Mouse (Mus musculus): ENCODE measurements around the gene Spint2. TPM values are rescaled to one million over a fixed set of nuclear protein-coding genes. Genes with fewer than 3 reads are reported as not detected.

Gene Spint2
- polyA plus RNA-seq, 1 experiment from 2014 or later: 116 TPM

DNA sequence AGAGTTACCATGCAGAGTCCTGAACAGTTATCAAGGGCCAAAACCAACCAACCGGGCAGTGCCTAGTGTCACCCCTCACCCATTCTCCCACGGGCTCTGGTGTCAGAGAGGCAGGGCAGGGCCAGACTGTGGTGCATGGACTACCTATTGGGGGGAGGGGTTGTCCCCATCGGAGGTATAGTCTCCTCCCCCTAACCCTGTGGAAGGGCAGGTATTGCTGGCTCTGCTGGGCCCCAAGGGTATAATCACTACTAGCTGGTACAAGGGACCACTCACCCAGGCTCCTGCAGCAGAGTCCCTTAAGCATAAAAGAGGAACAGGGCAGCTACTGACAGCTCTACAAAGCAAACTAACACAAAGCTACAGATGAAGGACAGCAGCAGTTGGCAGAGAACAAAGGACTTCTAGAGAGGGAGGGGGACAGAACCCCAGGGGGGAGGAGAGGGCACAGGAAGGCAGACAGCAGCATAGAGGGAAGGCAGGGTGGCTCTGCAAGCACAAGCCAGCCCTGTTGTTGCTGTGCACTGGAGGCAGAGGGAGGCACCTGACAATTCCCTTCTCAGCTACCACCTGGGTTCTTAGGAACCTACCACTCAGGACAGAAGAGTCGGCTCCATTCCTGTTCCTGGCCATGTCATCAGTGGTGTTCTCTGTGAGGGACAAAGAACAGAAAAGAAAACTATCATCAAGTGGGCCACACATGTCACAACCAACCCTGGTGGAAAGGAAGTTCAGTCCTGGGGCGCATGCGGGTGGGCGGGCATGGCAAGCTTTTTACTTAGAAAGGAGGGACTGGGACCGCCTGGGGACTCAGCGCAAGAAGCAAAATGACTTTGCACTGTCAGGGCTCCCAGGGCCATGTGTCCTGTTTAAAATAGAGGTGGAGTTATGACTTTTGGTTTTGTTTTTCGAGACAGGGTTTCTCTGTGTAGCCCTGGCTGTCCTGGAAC is 21.7 kb downstream of the Spint2 start:
- H3K4me3 ChIP-seq (ENCODE audit: low read depth, low read length): no peak overlapping the region
- no peak overlapping the region for H3K27ac ChIP-seq (replicated peaks; ENCODE audit: low read depth, low read length)
- H3K4me2 ChIP-seq (ENCODE audit: low read depth, low read length): no peak overlapping the region
- no peaks in the 10 kb centered on the region for H3K9me3 ChIP-seq (ENCODE audit: control insufficient read depth, low read length)
- 71% methylated on average over 10 of the region's 10 CpGs for WGBS
- H3K4me1 ChIP-seq (ENCODE audit: control insufficient read depth, insufficient read depth, low read length): peaks cover 4% of the 10 kb centered on the region; the same call in 1 of the 2 replicates
- H3K9ac ChIP-seq (ENCODE audit: low read depth, low read length): no peak overlapping the region
- 0 out of 2 replicates have a peak, but pooled peaks cover 4% of the 10 kb centered on the region for H3K36me3 ChIP-seq (ENCODE audit: control insufficient read depth, insufficient read depth, low read length)
- DNase-seq (ENCODE audit: low spot score) (peak; percentile 39), ATAC-seq (ENCODE audit: low read depth) (peak; percentile 38; the same call in 1 of the 2 replicates)
- H3K27me3 ChIP-seq (replicated peaks; ENCODE audit: control insufficient read depth, insufficient read depth, low read length): no peaks in the 10 kb centered on the region

DNA sequence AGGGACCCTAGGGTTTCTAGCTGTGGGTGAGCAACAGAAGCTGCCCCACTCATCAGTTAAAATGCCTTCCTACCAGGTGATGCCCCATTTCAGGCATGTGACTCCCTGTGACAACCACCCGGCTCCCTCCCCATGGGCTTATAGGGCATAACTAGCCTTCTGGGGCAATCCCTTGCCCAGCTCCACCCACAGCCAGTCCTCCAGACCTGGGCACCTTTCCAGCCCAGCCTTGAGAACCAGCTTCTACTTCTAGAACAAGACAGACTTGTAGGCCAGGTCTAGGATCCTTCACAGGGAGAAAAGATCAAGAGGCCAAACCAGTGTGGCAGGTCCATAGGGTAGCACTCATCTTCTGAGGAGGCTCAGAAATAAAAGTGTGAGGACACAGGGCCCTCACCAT is 24.3 kb downstream of the Spint2 start:
- no peaks in the 10 kb centered on the region for H3K27me3 ChIP-seq (replicated peaks; ENCODE audit: control insufficient read depth, insufficient read depth, low read length)
- WGBS: 100% methylated on average over 1 of the region's 1 CpGs
- no peak overlapping the region for H3K9ac ChIP-seq (ENCODE audit: low read depth, low read length)
- peaks cover 4% of the 10 kb centered on the region; the same call in 1 of the 2 replicates for H3K4me1 ChIP-seq (ENCODE audit: control insufficient read depth, insufficient read depth, low read length)
- no peaks in the 10 kb centered on the region for H3K9me3 ChIP-seq (ENCODE audit: control insufficient read depth, low read length)
- no peak for DNase-seq (ENCODE audit: low spot score)
- no peak overlapping the region for H3K4me2 ChIP-seq (ENCODE audit: low read depth, low read length)
- 0 out of 2 replicates have a peak, but pooled peaks cover 4% of the 10 kb centered on the region for H3K36me3 ChIP-seq (ENCODE audit: control insufficient read depth, insufficient read depth, low read length)
- no peak overlapping the region for H3K4me3 ChIP-seq (ENCODE audit: low read depth, low read length)
- no peak for ATAC-seq (ENCODE audit: low read depth)
- H3K27ac ChIP-seq (replicated peaks; ENCODE audit: low read depth, low read length): no peak overlapping the region

DNA sequence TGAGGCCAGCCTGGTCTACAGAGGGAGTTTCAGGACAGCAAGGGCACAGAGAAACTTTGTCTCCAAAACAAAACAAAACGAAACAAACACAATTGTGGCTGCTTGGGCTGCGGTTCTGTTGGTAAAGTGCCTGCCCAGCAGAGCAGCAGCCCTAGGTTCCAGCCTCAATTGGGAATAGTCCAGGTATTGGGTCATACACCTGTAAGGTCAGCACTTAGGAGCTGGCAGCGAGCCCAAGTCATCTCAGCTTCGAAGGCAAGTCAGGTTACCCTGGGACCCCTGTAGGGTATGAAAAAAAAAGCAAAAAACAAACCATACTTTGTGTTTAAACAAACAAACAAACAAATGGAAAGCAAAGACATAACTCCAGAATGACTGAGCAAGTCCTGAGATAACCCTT is 25.8 kb downstream of the Spint2 start:
- Histone ChIP-seq H3K36me3 (ENCODE audit: control insufficient read depth, insufficient read depth, low read length) (0 out of 2 replicates have a peak, but pooled peaks cover 4% of the 10 kb centered on the region), H3K9ac (ENCODE audit: low read depth, low read length) (no peak overlapping the region; the same call in 1 of the 2 replicates), H3K9me3 (ENCODE audit: control insufficient read depth, low read length) (no peaks in the 10 kb centered on the region), H3K27ac (replicated peaks; ENCODE audit: low read depth, low read length) (no peak overlapping the region), H3K4me1 (ENCODE audit: control insufficient read depth, insufficient read depth, low read length) (peaks cover 4% of the 10 kb centered on the region; the same call in 1 of the 2 replicates), H3K27me3 (replicated peaks; ENCODE audit: control insufficient read depth, insufficient read depth, low read length) (no peaks in the 10 kb centered on the region), H3K4me2 (ENCODE audit: low read depth, low read length) (no peak overlapping the region), H3K4me3 (ENCODE audit: low read depth, low read length) (no peak overlapping the region)
- no peak for ATAC-seq (ENCODE audit: low read depth)
- DNase-seq (ENCODE audit: low spot score): no peak
- WGBS: 76% methylated on average over 4 of the region's 4 CpGs

DNA sequence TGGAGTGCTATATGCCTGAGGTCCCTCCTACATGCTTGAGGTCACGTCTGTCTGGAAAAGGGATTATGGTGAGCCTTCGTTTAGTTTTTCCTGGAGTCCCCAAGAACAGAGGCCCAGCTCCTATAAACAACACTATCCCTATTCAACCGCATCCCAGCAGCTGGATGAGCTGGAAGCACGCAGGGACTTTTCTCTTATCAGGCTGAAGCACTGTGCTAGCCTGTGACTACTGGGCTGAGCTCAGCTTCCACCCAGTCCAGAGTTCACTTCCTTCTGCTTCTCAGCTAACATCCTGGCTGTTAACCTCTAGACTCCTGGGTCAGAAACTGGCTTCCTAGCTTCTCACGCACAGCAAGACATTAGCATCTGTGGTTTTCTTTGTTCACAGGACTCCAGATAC is 27.9 kb downstream of the Spint2 start:
- Histone ChIP-seq H3K4me3 (ENCODE audit: low read depth, low read length) (no peak overlapping the region), H3K9ac (ENCODE audit: low read depth, low read length) (0 out of 2 replicates have a peak overlapping the region, but pooled peaks have one; percentile 4), H3K36me3 (ENCODE audit: control insufficient read depth, insufficient read depth, low read length) (0 out of 2 replicates have a peak, but pooled peaks cover 4% of the 10 kb centered on the region), H3K9me3 (ENCODE audit: control insufficient read depth, low read length) (no peaks in the 10 kb centered on the region), H3K4me2 (ENCODE audit: low read depth, low read length) (no peak overlapping the region), H3K27me3 (replicated peaks; ENCODE audit: control insufficient read depth, insufficient read depth, low read length) (no peaks in the 10 kb centered on the region), H3K27ac (replicated peaks; ENCODE audit: low read depth, low read length) (no peak overlapping the region), H3K4me1 (ENCODE audit: control insufficient read depth, insufficient read depth, low read length) (no peaks in the 10 kb centered on the region)
- WGBS: 45% methylated on average over 5 of the region's 5 CpGs
- ATAC-seq (ENCODE audit: low read depth): no peak
- no peak for DNase-seq (ENCODE audit: low spot score)

DNA sequence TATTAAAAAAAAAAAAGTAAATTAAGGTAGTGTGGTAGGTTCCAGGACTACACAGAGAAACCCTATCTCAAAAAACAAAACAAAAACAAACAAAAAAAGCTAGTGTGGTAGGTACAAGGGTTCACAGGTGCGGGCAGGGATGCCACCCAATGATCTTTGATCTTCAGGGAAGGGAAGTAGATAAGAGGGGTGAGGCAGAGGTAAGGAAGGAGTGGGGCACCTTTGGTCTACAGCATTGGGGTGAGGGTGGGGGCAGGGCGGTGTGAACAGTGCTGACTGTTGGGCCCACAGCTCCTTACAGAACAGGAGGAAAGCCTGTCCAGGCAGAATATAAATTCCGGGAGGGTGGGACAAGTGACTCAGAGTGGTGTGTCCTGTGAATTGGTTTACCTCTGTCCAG is 30.5 kb downstream of the Spint2 start:
- no peaks in the 10 kb centered on the region for H3K4me1 ChIP-seq (ENCODE audit: control insufficient read depth, insufficient read depth, low read length)
- no peak overlapping the region for H3K27ac ChIP-seq (replicated peaks; ENCODE audit: low read depth, low read length)
- WGBS: 91% methylated on average over 2 of the region's 3 CpGs
- H3K9ac ChIP-seq (ENCODE audit: low read depth, low read length): no peak overlapping the region
- ATAC-seq (ENCODE audit: low read depth) (no peak), DNase-seq (ENCODE audit: low spot score) (no peak)
- H3K4me3 ChIP-seq (ENCODE audit: low read depth, low read length): no peak overlapping the region
- peaks cover 6% of the 10 kb centered on the region; the same call in 1 of the 2 replicates for H3K27me3 ChIP-seq (replicated peaks; ENCODE audit: control insufficient read depth, insufficient read depth, low read length)
- H3K9me3 ChIP-seq (ENCODE audit: control insufficient read depth, low read length): no peaks in the 10 kb centered on the region
- H3K4me2 ChIP-seq (ENCODE audit: low read depth, low read length): no peak overlapping the region
- H3K36me3 ChIP-seq (ENCODE audit: control insufficient read depth, insufficient read depth, low read length): peaks cover 10% of the 10 kb centered on the region; the same call in 1 of the 2 replicates

DNA sequence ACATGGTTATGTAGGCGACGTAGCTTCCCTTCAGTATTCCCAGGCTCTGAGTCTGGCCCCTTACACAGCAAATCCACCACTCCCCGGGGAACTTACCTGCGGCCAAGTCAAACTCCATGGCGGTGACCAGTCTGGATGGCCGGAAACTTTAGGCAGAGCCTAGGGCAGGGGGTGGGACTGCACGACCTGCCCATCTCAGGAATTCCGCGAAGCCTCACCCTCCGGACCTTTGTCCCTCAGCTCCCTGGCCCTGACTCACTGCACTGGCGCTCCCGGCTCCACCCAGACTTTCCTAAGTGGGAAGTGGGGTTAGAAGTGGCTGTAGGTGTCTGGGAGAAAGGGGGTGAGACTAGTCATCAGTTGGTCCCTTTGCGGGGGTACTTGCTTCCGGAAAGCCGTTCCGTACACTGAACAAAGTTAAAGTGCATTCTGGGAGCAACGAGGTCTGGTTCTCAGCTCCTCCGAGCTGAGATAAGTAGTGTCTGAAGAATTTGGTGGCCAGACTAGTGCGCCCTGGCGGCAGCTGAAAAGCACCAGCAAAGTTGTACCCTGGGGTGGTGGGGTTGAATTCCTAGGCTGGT is 33.4 kb downstream of the Spint2 start, which contains the start of gene 2200002D01Rik:
Gene 2200002D01Rik, minus strand, starts transcription at position 206 of the 581 bp plus-strand sequence.
- Histone ChIP-seq H3K4me3 (ENCODE audit: low read depth, low read length) (peak within 1 kb of the TSS; percentile 21), H3K9ac (ENCODE audit: low read depth, low read length) (peak within 1 kb of the TSS; percentile 14; the same call in 1 of the 2 replicates), H3K4me2 (ENCODE audit: low read depth, low read length) (peak within 1 kb of the TSS; percentile 50), H3K27ac (replicated peaks; ENCODE audit: low read depth, low read length) (no peak within 1 kb of the TSS), H3K9me3 (ENCODE audit: control insufficient read depth, low read length) (no peaks in the 10 kb centered on the region), H3K36me3 (ENCODE audit: control insufficient read depth, insufficient read depth, low read length) (peaks cover 30% of the 10 kb centered on the region), H3K4me1 (ENCODE audit: control insufficient read depth, insufficient read depth, low read length) (no peaks in the 10 kb centered on the region), H3K27me3 (replicated peaks; ENCODE audit: control insufficient read depth, insufficient read depth, low read length) (peaks cover 6% of the 10 kb centered on the region; the same call in 1 of the 2 replicates)
- no peak for DNase-seq (ENCODE audit: low spot score)
- 19% methylated on average over 20 of the region's 20 CpGs for WGBS
- ATAC-seq (ENCODE audit: low read depth): no peak

DNA sequence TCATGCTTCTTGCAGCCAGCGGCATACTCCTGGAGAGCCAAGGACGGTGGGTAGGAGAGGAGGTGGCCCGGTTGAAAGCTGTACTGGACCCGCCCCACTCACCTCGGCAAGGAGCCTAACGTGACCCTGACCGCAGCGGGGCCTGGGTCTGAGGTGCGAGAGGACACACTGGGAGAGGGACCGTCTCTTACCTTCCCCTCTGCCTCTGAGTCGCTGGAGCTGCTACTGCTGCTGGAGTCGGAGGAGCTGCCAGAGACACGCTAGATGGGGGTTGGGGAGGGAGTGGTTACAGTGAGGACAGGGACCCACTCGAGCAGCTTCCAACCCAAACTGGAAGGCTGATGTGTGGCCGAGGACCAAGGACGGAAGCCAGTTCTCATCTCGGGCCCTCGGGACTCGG is 34.0 kb downstream of the Spint2 start:
- Histone ChIP-seq H3K4me3 (ENCODE audit: low read depth, low read length) (peak overlapping the region; percentile 21), H3K4me1 (ENCODE audit: control insufficient read depth, insufficient read depth, low read length) (no peaks in the 10 kb centered on the region), H3K9ac (ENCODE audit: low read depth, low read length) (peak overlapping the region; percentile 14; the same call in 1 of the 2 replicates), H3K27me3 (replicated peaks; ENCODE audit: control insufficient read depth, insufficient read depth, low read length) (peaks cover 6% of the 10 kb centered on the region; the same call in 1 of the 2 replicates), H3K9me3 (ENCODE audit: control insufficient read depth, low read length) (no peaks in the 10 kb centered on the region), H3K27ac (replicated peaks; ENCODE audit: low read depth, low read length) (no peak overlapping the region), H3K36me3 (ENCODE audit: control insufficient read depth, insufficient read depth, low read length) (peaks cover 30% of the 10 kb centered on the region), H3K4me2 (ENCODE audit: low read depth, low read length) (peak overlapping the region; percentile 50)
- 14% methylated on average over 18 of the region's 19 CpGs for WGBS
- ATAC-seq (ENCODE audit: low read depth): no peak
- DNase-seq (ENCODE audit: low spot score): no peak

DNA sequence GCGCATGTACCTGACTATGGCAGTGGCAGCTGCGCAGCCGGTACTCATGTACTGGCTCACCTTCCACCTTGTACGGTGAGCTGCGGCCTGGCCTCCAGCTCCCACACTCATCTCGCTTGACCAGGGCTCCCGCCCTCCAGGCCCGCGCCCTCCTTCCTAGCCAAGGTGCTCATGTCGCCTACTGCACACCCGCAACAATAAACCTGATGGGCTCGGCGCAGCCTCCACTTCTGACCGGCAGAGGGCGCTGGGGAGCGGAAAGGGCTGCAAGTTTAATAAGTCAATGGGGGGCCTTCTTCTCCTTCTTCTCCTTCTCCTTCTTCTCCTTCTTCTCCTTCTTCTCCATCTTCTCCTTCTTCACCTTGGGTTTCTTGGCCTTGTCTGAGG is 34.4 kb downstream of the Spint2 start:
- H3K4me3 ChIP-seq (ENCODE audit: low read depth, low read length): peak overlapping the region; percentile 21; the same call in 1 of the 2 replicates
- no peaks in the 10 kb centered on the region for H3K4me1 ChIP-seq (ENCODE audit: control insufficient read depth, insufficient read depth, low read length)
- peaks cover 30% of the 10 kb centered on the region for H3K36me3 ChIP-seq (ENCODE audit: control insufficient read depth, insufficient read depth, low read length)
- H3K9me3 ChIP-seq (ENCODE audit: control insufficient read depth, low read length): no peaks in the 10 kb centered on the region
- 22% methylated on average over 14 of the region's 16 CpGs for WGBS
- no peak overlapping the region for H3K9ac ChIP-seq (ENCODE audit: low read depth, low read length)
- H3K27me3 ChIP-seq (replicated peaks; ENCODE audit: control insufficient read depth, insufficient read depth, low read length): peaks cover 6% of the 10 kb centered on the region; the same call in 1 of the 2 replicates
- peak overlapping the region; percentile 50 for H3K4me2 ChIP-seq (ENCODE audit: low read depth, low read length)
- DNase-seq (ENCODE audit: low spot score): peak; percentile 44
- H3K27ac ChIP-seq (replicated peaks; ENCODE audit: low read depth, low read length): no peak overlapping the region
- ATAC-seq (ENCODE audit: low read depth): no peak; the same call in 1 of the 2 replicates

Data from embryonic facial prominence, embryonic 14.5 days (tissue).